In genomic region chr4:149477078-149477477, GRCm38 (mm10) we compare ENCODE assay signal across 21 mouse cellular contexts. TPM values are rescaled to one million over a fixed set of nuclear protein-coding genes. Genes with fewer than 3 reads are reported as not detected.
"Had no signal": no experiment of that assay in that cellular context is flagged by ENCODE, and none has a peak within 500 bp of the region (broad histone marks: within the 10 kb centered on the region; RNA-seq: fewer than 3 reads in every experiment).

TSS of gene Tmem274 (plus strand) at chr4:149477378.

- H3K4me3 ChIP-seq: midbrain, embryonic 10.5 days; midbrain, embryonic 12.5 days; myocyte; neural tube, embryonic 13.5 days; neural tube, embryonic 15.5 days had no signal

- H3K27ac ChIP-seq: midbrain, embryonic 10.5 days; midbrain, embryonic 12.5 days; neural tube, embryonic 13.5 days; neural tube, embryonic 15.5 days had no signal

- ATAC-seq: midbrain, embryonic 16.5 days had no signal

- H3K4me2 ChIP-seq: lung, embryonic 14.5 days; midbrain, embryonic 12.5 days; neural tube, embryonic 13.5 days; neural tube, embryonic 15.5 days had no signal

- H3K9ac ChIP-seq: lung, embryonic 14.5 days; midbrain, embryonic 12.5 days; neural tube, embryonic 13.5 days; neural tube, embryonic 15.5 days had no signal

- H3K9me3 ChIP-seq: midbrain, embryonic 12.5 days; neural tube, embryonic 13.5 days; neural tube, embryonic 15.5 days had no signal

- DNase-seq: lung, embryonic 14.5 days; lung, postnatal 10 days; lung, postnatal 4 days; midbrain, embryonic 14.5 days; retina, postnatal 1 day; right cerebral cortex, adult 18-20 months; right cerebral cortex, postnatal 25 days; right cerebral cortex, postnatal 4 days; spleen, adult 18-20 months; thymus, adult 18-20 months; thymus, postnatal 14 days; thymus, postnatal 36 days had no signal

- H3K4me1 ChIP-seq: midbrain, embryonic 10.5 days; midbrain, embryonic 12.5 days; neural tube, embryonic 13.5 days; neural tube, embryonic 15.5 days had no signal

- H3K27me3 ChIP-seq: midbrain, embryonic 12.5 days; neural tube, embryonic 13.5 days; neural tube, embryonic 15.5 days had no signal

RNA-seq across cellular contexts. Expression of gene Tmem274, which starts in this region (rescaled TPM):
- polyA plus RNA-seq: lung, embryonic 14.5 days; midbrain, embryonic 14.5 days; midbrain, embryonic 16.5 days; myocyte; neural tube, embryonic 11.5 days; neural tube, embryonic 13.5 days; neural tube, embryonic 15.5 days; small intestine, adult 2 months; stomach, embryonic 14.5 days had no signal
